Mouse (Mus musculus) thymus, adult 2 months (tissue): ENCODE results near the gene Rab17. TPM values are rescaled to one million over a fixed set of nuclear protein-coding genes. Genes with fewer than 3 reads are reported as not detected.

Source experiments
- DNase-seq: peaks from one replicate; pipeline ENCODE4 v3.0.0; 2021
- H3K27ac ChIP-seq: fragments of 200-500 bp; 2 replicates; pipeline ENCODE4 v1.5.1; 2012; ENCODE audit warnings: low read length, control low read depth; ENCODE audit not compliant: control insufficient read depth, insufficient read depth
- H3K27me3 ChIP-seq: fragments of 200-500 bp; 2 replicates; pipeline ENCODE4 v1.6.1; 2012; ENCODE audit warnings: mild to moderate bottlenecking, low read length, moderate library complexity, mixed read lengths; ENCODE audit not compliant: control insufficient read depth, insufficient read depth
- H3K36me3 ChIP-seq: fragments of 200-500 bp; 2 replicates; pipeline ENCODE4 v1.6.1; 2012; ENCODE audit warnings: mild to moderate bottlenecking, low read length, moderate library complexity; ENCODE audit not compliant: control insufficient read depth, insufficient read depth
- H3K4me1 ChIP-seq: fragments of 200-500 bp; replicated peaks from 2 replicates; pipeline ENCODE4 v1.6.1; 2012; ENCODE audit warnings: low read length; ENCODE audit not compliant: control insufficient read depth, insufficient read depth
- H3K4me3 ChIP-seq: fragments of 200-500 bp; 2 replicates; pipeline ENCODE4 v1.5.1; 2012; ENCODE audit warnings: mild to moderate bottlenecking, low read length, control low read depth, moderate library complexity; ENCODE audit not compliant: control insufficient read depth, insufficient read depth
- CTCF ChIP-seq: fragments of 200-500 bp; IDR thresholded peaks from 2 replicates; pipeline ENCODE4 v1.5.1; 2012; ENCODE audit warnings: mild to moderate bottlenecking, control low read depth, low read length, moderate library complexity, borderline replicate concordance; ENCODE audit not compliant: control insufficient read depth, poor library complexity, insufficient read depth; ENCODE audit errors: extremely low read depth
- POLR2A ChIP-seq: fragments of 200-500 bp; IDR thresholded peaks from 2 replicates; pipeline ENCODE4 v1.6.1; 2012; ENCODE audit warnings: mild to moderate bottlenecking, low read length, control low read depth, moderate library complexity; ENCODE audit not compliant: control insufficient read depth, poor library complexity, insufficient read depth; ENCODE audit errors: extremely low read depth
- WGBS: fragments of 180-500 bp; shearing (Covaris S2); methylation state at CpG from one replicate; pipeline ENCODE4 v1.1.7; 2018; 5-methylcytosine and 5-hydroxymethylcytosine counted together
- polyA plus RNA-seq: library from polyadenylated mRNA; depleted of rRNA; stranded (reverse); fragments of >200 nt; gene quantifications from 2 replicates; pipeline ENCODE4 v1.2.3, GENCODE M21; 2012

Rab17 gene
- polyA plus RNA-seq, 1 experiment: 0.94 TPM

DNA sequence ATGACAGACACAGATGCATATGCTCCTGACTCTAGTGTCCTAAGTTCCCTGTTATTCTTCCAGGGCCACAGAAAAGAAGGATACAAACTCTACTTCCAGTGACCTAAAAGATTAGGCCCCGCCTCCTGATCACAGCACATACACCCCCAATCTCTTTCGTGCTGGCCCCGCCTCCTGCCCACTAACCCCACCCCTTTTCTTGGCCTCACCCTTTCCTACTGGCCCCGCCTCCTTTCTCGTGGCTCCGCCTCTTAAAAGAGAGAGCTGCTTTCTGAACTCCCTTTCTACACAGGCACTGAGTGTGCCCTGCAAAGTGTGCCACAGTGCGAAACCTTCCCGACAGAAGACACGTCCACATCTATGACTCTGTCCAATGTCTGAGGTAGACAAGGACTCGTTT lies 24.3 kb downstream of the Rab17 start:
- Histone ChIP-seq H3K27me3 (no peaks in the 10 kb centered on the region), H3K27ac (no peak overlapping the region), H3K4me3 (no peak overlapping the region), H3K36me3 (no peaks in the 10 kb centered on the region), H3K4me1 (peaks cover 13% of the 10 kb centered on the region)
- TF ChIP-seq CTCF (no peak), POLR2A (no peak)
- no peak for DNase-seq
- WGBS: 88% methylated on average over 10 of the region's 10 CpGs

GRCm38 (mm10) chr1:90939980-90940379 lies 29.5 kb downstream of the Rab17 start:
- 95% methylated on average over 4 of the region's 4 CpGs for WGBS
- DNase-seq: no peak
- H3K27me3 ChIP-seq: no peaks in the 10 kb centered on the region
- no peaks in the 10 kb centered on the region for H3K36me3 ChIP-seq
- TF ChIP-seq POLR2A: no peak
- TF ChIP-seq CTCF: no peak
- H3K4me1 ChIP-seq: no peaks in the 10 kb centered on the region
- no peak overlapping the region for H3K4me3 ChIP-seq
- no peak overlapping the region for H3K27ac ChIP-seq

GRCm38 (mm10) chr1:90936990-90937389 lies 32.5 kb downstream of the Rab17 start:
- Histone ChIP-seq H3K27ac (no peak overlapping the region), H3K4me3 (no peak overlapping the region), H3K4me1 (no peaks in the 10 kb centered on the region), H3K36me3 (no peaks in the 10 kb centered on the region), H3K27me3 (no peaks in the 10 kb centered on the region)
- DNase-seq: no peak
- TF ChIP-seq CTCF (no peak), POLR2A (no peak)
- 91% methylated on average over 9 of the region's 9 CpGs for WGBS

DNA sequence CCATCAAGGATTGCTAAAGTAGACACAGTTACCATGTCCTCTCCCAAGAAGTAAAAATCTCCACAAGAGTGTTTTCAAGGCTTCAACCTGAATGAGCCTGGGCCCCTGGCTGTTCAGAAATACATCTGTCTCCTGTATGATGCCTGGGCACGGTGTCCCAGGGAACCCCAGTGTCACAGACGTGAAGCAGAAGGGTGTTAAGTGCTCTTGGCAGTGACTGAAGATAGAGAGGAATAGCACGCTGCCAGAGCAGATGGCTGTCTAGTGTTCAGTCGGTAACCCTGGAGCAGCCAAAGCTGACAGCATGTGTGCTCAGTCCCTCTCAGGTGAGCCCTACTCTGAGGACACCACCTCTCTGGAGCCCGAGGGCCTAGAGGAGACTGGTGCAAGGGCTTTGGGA lies 36.5 kb downstream of the Rab17 start:
- no peak for DNase-seq
- TF ChIP-seq CTCF (no peak), POLR2A (no peak)
- H3K4me1 ChIP-seq: no peaks in the 10 kb centered on the region
- no peaks in the 10 kb centered on the region; the same call in 1 of the 2 replicates for H3K27me3 ChIP-seq
- 88% methylated on average over 5 of the region's 5 CpGs for WGBS
- no peak overlapping the region for H3K4me3 ChIP-seq
- no peak overlapping the region for H3K27ac ChIP-seq
- H3K36me3 ChIP-seq: no peaks in the 10 kb centered on the region

- H3K4me3 ChIP-seq: no peak overlapping the region
- DNase-seq: peak; percentile 65
- WGBS: 25% methylated on average over 6 of the region's 6 CpGs
These were observed 40.9 kb downstream of the Rab17 start for GRCm38 (mm10) chr1:90928575-90928934.

DNA sequence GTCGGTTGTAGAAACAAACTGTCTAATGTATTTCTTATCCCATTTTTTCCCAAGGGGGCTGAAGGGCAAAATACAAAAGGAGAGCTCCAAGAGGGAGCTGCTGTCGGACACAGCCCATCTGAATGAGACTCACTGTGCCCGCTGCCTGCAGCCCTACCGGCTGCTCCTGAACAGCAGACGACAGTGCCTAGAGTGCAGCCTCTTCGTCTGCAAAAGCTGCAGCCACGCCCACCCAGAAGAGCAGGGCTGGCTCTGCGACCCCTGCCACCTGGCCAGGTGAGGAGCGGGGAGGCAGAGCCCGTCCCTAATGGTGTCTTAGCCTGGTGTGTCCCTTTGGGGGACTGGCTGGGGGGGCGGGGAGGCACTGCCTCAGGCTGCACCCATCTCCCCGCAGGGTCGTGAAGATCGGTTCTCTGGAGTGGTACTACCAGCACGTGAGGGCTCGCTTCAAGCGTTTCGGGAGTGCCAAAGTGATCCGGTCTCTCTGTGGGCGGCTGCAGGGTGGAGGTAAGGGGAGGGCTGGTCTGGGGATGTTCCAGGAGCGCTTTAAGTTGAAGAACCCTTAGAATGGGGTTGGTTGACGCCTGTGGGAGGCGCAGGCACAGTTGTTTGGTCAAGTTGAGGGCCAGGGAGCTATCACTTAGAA lies 41.4 kb downstream of the Rab17 start:
- no peaks in the 10 kb centered on the region for H3K4me1 ChIP-seq
- H3K4me3 ChIP-seq: no peak overlapping the region
- no peaks in the 10 kb centered on the region for H3K36me3 ChIP-seq
- no peak for DNase-seq
- 17% methylated on average over 23 of the region's 23 CpGs for WGBS
- no peak overlapping the region for H3K27ac ChIP-seq
- TF ChIP-seq POLR2A (no peak), CTCF (no peak)
- no peaks in the 10 kb centered on the region; the same call in 1 of the 2 replicates for H3K27me3 ChIP-seq

More at GRCm38 (mm10) chr1:90928575-90928934, 40.9 kb downstream of the Rab17 start:
- TF ChIP-seq CTCF: no peak
- no peak for TF ChIP-seq POLR2A
- H3K27ac ChIP-seq: no peak overlapping the region
- no peaks in the 10 kb centered on the region for H3K36me3 ChIP-seq
- H3K27me3 ChIP-seq: no peaks in the 10 kb centered on the region; the same call in 1 of the 2 replicates
- no peaks in the 10 kb centered on the region for H3K4me1 ChIP-seq
